Mouse (Mus musculus) c-Kit-negative CD71-positive TER-119-positive erythroid progenitor cells, embryonic 14.5 days (primary cell): ENCODE data around the gene Emsy.

Experiments
- DNase-seq: peaks from one replicate; pipeline ENCODE4 v3.0.0-alpha.2; 2013; ENCODE audit warnings: low read depth, low spot score

Emsy gene

DNA sequence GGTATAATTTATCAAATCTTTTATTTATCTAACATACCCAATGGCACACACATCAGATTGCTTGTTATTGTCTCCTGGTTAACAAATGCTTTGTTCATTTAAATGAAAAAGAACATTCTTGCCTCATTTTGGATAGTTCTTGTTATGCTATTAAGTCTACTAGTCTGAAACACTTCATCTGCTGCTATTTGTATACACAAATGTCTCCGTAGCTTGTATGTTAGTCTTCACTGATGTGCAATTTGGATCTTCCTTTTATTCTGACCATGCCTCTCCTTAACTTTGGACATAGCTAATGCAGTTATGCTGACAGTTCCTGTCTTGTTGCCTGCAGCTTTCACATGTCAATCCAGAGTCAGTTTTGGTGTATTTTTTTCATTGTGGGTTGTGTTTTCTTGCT, 79.1 kb downstream of the Emsy start:
- no peak for DNase-seq

DNA sequence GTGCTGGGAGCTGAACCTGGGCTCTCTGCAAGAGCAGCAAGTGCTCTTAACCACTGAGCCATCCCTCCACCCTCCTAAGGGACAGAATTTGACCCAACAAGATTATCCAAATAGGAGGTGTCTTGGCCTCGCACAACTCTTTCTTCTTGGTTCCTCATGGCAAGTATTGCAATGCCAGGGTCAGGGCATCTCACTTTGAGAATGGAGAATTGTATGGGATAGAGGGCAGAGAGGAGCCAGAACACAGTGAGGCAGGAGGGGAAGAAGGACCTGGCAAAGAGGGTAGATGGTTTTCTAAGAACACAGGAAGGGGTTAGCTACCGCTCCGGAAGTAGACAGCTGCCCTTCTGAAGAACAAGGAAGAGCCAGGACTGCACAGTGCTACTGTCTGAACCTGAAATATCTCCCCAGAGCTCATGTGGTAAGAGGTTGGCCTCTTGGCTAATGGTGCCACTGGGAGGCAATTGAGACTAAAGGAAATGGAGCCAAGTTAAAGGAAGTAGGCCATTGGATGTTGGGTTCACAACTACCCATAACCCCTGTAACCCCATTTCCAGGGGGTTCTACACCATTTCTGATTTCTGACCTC, 80.8 kb downstream of the Emsy start:
- no peak for DNase-seq

DNA sequence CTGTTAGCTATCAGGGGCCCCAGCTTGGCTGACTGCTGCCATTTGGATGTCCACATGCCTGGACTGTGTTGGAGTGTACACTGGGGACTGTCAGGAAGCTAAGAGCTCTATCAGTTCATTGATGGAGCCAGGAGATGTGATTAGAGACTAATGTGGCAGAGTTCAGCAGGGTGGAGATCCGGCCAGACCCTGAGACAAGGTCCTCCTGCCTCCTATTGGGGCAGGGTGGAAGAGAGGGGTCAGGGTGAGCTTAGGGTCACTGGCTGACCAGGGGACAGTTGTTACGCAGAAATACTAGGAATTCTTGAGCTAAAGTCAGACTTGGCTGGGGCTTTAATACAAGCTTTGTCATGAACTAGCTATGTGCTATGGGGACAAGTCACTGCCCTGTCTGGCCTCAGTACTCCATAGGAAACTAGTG, 81.8 kb downstream of the Emsy start:
- DNase-seq = no peak

DNA sequence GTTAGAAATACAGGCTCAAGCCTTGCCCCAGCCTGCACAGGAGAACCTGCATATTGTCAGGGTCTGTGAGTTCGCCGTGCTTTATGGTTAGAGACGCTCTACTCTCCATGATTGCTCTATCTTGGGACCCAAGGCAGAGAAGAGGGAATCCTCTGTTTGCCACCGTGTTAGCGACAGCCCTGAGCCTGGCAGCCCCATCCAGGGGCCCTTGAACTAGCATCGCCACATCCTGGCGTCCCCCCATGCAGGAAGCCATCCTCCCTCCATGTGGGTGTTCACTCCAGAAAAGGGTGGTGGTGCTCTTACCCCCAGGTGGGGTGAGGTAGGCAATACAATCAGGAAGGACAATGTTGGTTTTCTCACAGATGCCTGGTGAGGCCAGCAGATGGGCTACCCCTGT, 82.3 kb downstream of the Emsy start:
- DNase-seq = no peak

DNA sequence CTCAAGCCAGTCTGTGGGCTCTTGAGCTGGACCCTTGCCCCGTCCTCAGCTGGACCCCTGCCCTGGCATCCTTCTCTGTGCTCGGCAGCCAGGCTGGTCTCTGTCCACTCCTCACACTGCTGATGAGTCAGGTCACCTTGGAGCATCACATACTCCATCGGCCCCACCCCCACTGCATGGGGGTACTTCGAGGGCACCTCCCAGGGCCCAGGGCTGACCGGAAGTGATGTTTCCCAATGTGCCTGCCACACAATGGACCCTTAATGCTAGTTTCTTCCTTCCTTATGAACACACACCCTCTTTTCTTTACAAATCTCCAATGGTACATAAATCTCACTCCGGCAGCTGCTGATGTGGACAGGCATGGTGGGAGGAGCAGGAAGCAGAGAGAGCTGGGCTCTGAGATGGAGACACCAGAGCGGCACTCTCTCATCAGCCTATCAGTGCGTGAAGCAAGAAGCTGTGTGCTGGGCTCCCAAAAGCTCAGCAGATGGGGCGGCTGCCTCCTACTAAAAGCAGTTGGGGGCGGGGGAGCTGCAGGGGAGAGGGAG, 83.3 kb downstream of the Emsy start:
- no peak for DNase-seq

DNA sequence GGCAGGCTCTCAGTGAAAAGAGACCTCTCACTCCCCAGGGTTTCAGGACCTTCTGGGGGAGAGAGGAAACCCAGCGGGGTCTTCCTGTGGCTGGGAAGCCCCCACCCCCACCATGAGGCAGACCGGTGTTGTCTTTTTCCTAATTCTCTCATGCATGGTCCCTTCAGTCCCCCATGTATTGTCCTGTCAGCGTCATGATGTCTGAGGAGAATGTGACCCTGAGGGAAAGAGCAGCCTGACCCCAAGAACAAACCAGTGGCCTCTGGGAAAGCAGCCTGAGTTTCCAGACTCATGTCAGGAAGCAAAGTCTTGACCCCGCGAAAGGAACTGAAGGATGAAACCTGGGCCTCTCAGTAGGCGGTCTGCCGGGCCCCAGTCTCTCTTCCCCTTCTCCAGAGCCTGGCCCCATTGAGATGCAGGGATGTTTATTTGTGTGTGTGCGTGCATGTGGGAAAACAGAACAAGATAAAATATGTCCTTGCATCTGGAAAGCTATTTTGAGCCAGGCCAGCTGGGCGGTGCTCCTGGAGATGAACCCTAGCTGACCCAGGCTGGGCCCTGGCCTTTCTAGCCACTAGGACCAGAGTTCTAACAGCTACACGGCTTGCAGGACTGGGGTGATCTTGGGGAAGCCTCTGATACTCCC, 84.2 kb downstream of the Emsy start:
- DNase-seq = no peak

DNA sequence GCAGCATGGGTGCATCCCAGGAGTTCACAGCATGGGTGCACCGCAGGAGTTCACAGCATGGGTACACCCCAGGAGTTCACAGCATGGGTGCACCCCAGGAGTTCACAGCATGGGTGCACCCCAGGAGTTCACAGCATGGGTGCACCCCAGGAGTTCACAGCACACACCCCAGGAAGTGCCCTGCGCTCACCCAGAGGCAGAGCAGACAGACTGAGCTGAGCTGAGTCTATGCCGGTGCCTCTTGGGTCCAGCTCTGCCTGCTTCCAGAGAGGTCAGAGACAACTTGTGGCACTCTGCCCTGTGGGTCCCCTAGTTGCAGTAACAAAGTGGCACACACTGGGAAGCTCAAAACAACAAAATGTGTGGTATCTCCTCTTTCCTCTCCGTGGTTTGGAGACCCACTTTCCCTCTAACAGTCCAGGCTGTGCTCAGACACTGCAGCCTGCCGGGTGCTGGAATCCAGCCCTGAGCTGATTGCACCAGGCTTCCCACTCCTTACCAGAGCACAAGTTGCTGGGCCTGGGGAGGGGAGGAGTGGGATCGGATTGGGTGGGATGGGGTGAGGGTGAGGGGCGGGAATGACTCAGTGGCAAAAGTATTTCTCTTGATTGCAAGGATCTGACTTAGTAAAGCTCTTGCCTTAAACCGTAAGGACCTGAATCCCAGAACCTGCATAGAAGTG, 85.6 kb downstream of the Emsy start:
- DNase-seq = no peak

DNA sequence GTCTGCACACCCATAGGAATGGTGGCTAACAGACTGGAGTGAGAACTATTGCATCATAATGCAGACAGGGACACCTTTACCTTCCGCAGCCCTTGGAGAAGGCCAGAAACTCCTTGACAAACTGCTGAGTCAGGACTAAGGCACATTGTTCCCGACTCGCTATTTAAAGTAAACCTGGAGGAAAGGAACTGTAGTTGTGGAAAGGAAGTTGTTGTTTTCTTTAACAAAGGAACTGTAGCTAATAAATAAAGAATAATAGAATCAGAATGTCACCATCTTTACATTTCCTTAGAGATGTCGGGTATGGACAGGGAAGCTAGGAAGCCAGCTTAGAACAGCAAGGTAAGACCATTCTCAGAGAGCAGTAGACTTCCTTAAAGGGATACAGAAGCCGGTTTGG, 89.5 kb downstream of the Emsy start:
- DNase-seq = no peak

DNA sequence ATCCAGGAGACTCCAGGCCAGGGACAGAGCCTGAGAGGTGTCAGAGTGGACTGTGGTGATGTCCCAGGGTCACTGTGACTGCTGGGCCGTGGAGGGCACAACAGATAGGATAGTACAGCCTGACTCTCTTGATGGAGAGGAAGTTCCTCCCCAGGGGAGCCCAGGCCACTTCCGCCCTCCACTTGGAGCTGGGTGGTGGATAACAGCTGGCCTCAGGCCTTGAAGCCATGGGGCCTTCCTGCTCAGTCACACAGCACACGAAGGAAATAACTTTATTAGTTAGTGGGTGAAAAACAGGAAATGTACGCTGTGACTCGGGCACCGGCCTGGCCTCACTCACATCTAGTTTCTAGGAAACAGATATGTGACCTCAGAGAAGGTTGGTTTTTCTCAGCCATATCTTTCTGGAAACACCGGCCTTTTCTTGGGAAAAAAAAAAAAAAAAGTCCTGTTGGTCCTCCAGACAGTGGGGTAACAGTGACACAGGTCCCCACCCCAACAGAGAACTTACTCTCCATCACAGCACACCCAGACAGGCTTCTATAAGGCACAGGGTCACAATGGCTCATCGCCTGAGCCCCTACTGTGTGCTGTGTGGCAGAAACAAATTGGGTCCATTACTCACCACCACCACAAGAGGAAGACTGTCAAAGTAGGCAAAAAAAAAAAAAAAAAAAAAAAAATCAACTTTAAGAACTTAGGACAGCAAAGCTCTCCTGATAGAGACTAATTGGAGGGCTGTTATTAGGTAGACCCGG, 91.8 kb downstream of the Emsy start:
- DNase-seq = no peak

DNA sequence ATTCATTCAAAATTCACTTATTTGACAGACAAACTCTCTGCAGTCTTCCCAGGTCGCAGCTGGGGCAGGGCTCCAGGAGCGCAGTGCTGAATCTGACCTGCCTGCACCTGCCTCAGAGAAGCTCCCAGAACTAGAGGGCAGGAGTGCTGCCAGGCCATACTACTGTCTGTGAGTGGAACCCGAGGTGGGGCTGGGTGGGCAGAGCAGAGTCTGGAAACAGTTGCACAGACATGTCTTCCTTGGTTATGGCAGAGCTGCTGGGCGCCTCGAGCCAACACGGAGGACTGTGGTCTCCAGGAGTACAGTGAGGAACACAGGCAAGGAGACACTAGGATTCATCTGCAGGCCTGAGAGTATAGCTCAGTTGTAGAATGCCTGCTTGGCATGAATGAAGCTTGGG, 92.6 kb downstream of the Emsy start:
- no peak for DNase-seq

DNA sequence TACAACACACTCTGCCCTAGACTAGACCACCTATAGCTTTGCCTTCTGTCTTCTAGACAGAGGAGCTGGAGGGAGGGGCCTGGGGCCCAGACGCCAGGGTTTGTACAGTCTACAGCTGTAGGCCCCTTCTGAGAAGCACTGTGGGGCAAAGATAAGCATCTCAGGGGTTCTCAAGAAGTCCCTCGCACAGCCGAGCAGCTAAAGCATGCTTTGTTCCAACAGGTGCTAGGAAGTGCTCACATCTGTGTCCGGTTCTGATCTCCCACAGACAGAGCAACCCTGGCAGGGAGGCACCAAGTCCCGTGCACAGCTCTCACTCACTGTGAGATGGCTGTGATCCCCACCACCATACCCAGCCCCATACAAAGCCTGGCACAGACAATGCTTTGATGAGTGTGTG, 93.6 kb downstream of the Emsy start:
- DNase-seq = no peak

DNA sequence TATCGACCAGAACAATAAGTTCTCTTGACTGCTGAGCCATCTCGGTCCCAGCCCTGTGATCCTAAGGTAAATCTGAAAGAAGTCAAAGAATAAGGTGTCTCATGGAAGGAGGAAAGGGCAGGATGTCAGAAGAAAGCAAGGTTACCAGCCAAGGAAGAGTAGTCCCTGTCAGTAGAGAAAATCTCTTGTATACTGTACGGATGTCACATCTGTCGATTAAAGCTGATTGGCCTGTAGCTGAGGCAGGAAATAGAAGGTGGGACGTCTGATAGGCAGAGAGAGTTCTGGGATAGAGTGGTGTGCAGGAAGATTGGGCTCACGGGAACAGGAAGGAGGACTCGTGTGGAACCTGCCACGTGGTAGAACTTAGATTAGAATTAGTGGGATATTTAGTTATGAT, 94.4 kb downstream of the Emsy start:
- DNase-seq = no peak

DNA sequence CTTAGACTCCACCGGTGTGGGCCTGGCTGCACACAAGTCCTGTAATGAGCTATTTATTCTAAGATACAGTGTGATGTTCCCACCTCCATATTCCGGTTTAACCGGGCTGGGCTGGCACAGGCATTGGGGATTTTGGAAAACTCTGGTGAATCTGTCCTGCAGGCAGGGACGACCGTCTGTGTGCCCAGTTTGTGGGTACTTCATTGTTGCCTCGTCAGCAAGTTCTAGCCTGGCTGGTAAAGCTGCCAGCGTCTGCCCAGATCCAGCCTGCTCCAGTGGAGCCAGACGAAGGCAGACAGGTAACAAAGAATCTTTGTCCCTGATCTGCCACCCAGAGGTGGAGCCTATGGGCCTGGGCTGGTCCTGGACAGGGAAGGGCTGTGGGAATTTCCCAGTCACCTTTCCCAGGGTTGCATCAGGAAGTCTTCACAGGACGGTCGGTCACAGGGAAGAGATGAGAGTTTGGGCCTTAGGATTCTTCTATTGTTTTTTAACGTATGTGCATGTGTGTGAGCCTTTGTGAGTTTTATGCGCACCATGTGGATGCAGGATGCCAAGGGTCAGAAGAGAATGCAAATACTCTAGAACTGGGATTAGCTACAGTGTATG, 94.9 kb downstream of the Emsy start:
- DNase-seq = no peak

DNA sequence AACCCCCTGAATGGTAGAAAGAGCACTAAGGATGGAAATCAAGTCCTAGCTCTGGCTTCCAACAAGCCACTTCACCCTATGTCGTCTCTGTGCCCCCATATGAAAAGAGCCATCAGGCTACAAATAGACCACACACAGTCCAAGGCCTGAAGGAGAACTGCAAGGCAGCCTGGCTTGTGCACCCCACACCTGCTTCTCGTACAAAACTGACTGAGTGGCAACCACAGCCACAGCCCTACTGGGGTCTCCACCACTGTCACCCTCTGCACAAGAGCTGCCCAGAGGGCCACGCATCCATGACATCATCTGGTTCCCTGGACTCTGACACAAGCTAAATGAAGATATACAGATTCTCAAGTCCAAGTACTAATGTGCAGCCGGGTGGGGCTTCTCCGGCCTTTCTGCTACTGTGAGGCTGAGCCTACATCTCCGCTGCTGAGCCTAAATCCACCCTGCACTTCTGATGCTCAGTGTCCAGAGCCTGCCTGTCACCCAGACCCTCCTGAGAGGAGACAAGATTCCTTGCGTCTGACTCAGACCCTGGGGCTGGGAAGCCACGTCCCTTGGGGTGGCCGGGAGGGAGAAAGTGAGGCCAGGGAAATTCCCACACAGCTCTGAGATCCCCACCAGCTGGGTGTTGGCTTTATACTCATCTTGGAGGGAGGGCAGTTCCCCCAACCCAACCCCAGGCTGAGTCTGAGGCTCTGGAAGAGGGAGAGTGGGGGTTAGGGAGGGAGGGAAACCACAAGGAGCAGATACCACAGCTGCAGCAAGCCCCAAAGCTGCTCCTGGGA, 98.3 kb downstream of the Emsy start:
- no peak for DNase-seq

DNA sequence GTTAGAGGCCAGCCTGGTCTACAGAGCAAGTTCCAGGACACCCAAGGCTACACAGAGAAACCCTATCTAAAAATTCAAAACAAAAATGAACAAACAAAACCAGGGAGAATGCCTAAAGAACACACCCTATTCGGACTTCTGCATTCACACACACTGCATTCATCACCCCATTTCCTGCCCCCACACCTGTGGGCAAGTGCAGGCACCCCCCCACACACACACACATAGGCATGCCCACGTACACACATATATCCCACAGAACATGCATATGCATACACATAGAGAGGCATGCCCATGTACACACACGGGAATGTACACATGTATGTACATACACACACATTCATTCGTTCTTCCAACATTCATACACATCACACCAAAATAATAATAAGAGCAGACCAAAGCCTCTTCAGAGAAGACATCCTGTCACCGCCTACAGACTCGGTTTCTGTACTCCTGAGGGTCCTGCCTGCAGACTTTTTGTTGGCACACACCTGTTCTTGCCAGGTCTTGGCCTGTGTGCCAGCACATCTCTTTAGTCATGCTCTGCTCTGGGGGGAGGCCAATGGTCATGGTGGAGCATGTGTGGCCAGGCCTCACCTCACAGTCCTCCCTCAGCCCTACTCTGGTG, 99.7 kb downstream of the Emsy start:
- DNase-seq = no peak

DNA sequence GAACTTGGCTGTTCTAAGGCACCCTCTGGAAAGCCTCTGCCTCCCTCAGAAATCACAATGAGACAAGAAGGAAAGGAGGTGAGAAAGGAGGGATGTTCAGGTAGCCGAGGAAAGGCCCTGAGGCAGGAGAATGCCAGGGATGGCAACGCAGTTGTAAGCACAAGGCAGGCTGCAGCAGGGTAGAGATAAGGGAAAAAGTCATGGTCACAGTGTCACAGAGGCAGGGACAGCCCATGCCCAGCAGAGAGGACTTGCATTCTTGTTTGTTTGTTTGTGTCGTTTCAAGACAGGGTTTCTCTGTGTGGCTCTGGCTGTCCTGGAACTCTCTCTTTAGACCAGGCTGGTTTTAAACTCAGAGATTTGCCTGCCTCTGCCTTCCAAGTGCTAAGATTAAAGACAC, 105.5 kb downstream of the Emsy start:
- no peak for DNase-seq

DNA sequence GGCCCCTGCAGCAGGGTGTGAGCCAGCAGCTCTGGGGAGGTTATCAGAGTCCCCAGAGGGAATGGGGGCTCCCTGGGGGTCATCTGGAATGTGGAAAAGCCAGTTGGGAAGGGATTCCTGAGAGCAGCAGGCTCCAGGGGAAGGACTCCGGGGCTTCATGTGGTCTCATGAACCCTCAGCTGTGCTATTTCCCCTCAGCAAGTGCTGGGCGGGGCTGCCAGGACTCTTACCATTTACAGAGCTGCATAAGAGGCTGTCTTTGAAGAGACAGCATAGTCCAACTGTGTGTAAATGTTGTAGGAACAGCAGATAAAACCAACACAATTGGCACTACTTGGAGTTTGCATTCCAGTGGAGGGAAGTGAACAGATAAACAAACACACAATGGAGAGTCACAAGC, 106.0 kb downstream of the Emsy start:
- no peak for DNase-seq

DNA sequence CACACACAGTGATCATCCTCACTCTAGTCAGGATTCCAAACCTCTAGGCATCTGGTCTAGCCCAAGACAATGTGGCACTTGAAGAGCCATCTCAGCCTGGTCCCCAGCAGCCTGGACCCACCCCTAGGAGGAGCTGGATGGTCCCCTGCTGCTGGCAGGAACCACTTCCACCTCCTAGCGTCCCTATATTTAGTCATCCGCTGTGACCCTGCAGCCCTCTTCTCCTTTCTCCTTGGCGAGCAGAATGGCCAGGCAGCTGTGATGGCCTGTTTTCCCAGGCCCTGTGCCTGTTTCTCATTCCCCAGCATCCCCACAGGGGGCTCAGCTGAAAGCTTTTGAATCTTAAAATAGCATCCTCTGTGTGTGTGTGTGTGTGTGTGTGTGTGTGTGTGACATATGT, 107.7 kb downstream of the Emsy start:
- DNase-seq = no peak

DNA sequence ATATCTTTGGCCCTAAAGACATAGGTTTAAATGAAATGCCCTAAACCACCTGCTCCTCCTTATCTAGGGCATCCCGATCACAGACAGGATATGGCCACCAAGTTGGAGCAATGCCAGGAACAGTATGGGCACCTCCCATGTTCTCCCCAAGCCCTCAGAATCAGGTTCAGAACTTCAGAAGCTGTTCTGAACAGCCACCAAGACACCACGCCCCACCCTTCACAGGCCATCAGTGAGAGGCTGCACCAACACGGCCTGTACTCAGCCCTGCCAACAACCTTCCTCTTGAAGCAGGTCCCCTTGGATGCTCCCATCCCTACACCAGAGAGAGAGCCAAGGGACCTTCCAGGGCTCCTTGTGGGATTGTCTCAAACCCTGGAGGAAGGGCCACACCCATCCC, 112.0 kb downstream of the Emsy start:
- DNase-seq = no peak

DNA sequence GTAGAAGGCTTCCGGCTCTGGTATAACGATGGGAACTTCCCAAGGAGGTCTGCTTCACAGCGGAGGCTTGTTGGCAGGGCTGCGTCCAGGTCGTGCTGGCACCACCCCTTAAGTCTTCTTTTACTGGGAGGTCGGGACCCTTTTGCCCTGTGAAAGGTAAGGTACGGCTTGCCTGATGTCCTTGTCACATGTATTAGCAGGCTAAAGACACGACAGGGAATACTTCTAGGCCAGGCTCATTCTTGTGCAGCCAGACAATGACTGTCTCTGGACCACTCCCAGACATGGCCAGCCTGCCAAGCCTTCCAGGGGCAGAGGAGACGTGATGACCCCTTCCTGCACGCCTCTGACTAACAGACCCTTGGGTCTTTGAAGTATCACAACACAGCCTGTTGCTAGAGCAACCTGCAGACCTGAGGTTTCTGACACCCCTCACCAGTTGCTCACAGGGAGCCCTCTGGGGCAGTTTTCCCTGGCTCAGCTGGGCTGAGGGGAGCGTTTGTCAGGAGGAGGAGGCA, 112.7 kb downstream of the Emsy start:
- no peak for DNase-seq
